Mouse (Mus musculus) T-helper 2 cell (primary cell): ENCODE results near the gene Spdye4c.

Source experiments
- in situ Hi-C: fragments of 300-600 bp; cut with MboI, MseI; formaldehyde crosslinking; loops from one replicate; pipeline ENCODE4 v1.15.1; 2025; ENCODE audit warnings: high pct_unique_total_duplicates

Spdye4c gene

GRCm38 (mm10) chr2:128590909-128591308 is at the start of gene Spdye4c:
Gene Spdye4c (plus strand): TSS chr2:128591209.
- in situ Hi-C loops, result no loop called here

- in situ Hi-C loops, result loop anchor here (5.0 to 10.0 kb wide), 2 partner anchors 101 to 129 kb away; no protein-coding TSS in a partner anchor
Observed at GRCm38 (mm10) chr2:128543495-128543894, 47.5 kb upstream of the Spdye4c start.

- in situ Hi-C loops, result loop anchor here (5.0 to 10.0 kb wide), 2 partner anchors 102 to 130 kb away; no protein-coding TSS in a partner anchor
Observed at GRCm38 (mm10) chr2:128544421-128545137, 46.4 kb upstream of the Spdye4c start.

GRCm38 (mm10) chr2:128545447-128545846 is 45.6 kb upstream of the Spdye4c start:
- in situ Hi-C loops, result loop anchor here (10.0 kb wide), 1 partner anchor 131 kb away; no protein-coding TSS in a partner anchor

GRCm38 (mm10) chr2:128547079-128547478 is 43.9 kb upstream of the Spdye4c start:
- in situ Hi-C loops, result loop anchor here (10.0 kb wide), 1 partner anchor 132 kb away; no protein-coding TSS in a partner anchor

- in situ Hi-C loops, result loop anchor here (10.0 kb wide), 1 partner anchor 133 kb away; no protein-coding TSS in a partner anchor
Observed at GRCm38 (mm10) chr2:128548262-128548661, 42.7 kb upstream of the Spdye4c start.

GRCm38 (mm10) chr2:128549561-128549960 is 41.4 kb upstream of the Spdye4c start:
- in situ Hi-C loops, result loop anchor here (10.0 kb wide), 1 partner anchor 135 kb away; no protein-coding TSS in a partner anchor

GRCm38 (mm10) chr2:128549963-128550362 is 41.0 kb upstream of the Spdye4c start:
- in situ Hi-C loops, result loop anchor here (10.0 kb wide), 1 partner anchor 135 kb away; no protein-coding TSS in a partner anchor

GRCm38 (mm10) chr2:128552080-128552791 is 38.8 kb upstream of the Spdye4c start:
- in situ Hi-C loops, result no loop called here

- in situ Hi-C loops, result no loop called here
Observed at GRCm38 (mm10) chr2:128552798-128553720, 38.0 kb upstream of the Spdye4c start.

- in situ Hi-C loops, result no loop called here
Observed at GRCm38 (mm10) chr2:128555082-128555481, 35.9 kb upstream of the Spdye4c start.

GRCm38 (mm10) chr2:128564195-128564594 is 26.8 kb upstream of the Spdye4c start:
- in situ Hi-C loops, result no loop called here

GRCm38 (mm10) chr2:128565904-128566303 is 25.1 kb upstream of the Spdye4c start:
- in situ Hi-C loops, result no loop called here

- in situ Hi-C loops, result no loop called here
Observed at GRCm38 (mm10) chr2:128566304-128567147, 24.5 kb upstream of the Spdye4c start.

GRCm38 (mm10) chr2:128568018-128568417 is 23.0 kb upstream of the Spdye4c start:
- in situ Hi-C loops, result no loop called here

- in situ Hi-C loops, result no loop called here
Observed at GRCm38 (mm10) chr2:128568490-128568889, 22.5 kb upstream of the Spdye4c start.

- in situ Hi-C loops, result no loop called here
Observed at GRCm38 (mm10) chr2:128571001-128571400, 20.0 kb upstream of the Spdye4c start.

- in situ Hi-C loops, result no loop called here
Observed at GRCm38 (mm10) chr2:128572726-128573624, 18.0 kb upstream of the Spdye4c start.

GRCm38 (mm10) chr2:128582881-128583280 is 8.1 kb upstream of the Spdye4c start:
- in situ Hi-C loops, result no loop called here
